Mouse (Mus musculus): ENCODE measurements around the gene Lcn6.
"Not testable (repeated sequence)": the region's sequence is repeated elsewhere in the genome, so short reads cannot be mapped to it uniquely, and the experiment has no call there.

Gene Lcn6

GRCm38 (mm10) chr2:25703706-25704105, 27.1 kb downstream of the Lcn6 start:
- DNase-seq (ENCODE audit: low read depth): no peak

DNA sequence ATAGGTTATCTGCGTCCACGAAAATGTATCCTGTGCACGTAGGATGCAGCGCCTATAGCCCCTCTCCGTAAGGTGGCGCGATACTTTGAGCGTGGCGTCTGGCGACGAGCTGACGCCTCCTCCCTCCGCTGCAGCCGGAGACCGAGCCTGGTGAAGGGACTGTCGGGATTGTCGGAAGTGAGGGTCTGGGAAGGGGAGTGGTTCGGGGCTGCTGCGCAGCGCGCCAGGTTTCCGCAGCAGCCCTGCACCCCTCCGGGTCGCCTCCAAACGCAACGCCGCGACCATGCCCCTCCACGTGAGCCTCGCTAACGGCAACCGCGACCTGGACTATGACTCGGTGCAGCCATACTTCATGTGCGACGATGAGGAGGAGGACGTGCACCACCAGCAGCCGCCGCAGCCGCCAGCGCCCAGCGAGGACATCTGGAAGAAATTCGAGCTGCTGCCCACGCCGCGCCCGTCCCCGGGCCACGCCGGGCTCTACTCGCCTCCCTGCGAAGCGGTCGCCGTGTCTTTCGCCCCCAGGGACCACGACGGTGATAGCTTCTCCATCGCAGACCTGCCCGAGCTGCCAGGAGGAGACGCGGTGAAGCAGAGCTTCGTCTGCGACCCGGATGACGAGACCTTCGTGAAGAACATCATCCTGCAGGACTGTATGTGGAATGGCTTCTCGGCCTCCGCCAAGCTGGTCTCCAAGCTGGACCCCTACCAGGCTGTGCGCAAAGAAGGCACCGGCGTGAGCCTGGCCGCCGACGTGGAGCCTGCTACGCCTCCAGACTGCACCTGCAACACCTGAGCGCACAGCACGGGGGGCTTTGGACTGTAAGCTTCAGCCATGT, 30.3 kb downstream of the Lcn6 start, which contains the start of gene Bmyc:
TSS of gene Bmyc (plus strand) at position 97 of the 839 bp plus-strand sequence.
- peak; percentile 52 for DNase-seq (ENCODE audit: low read depth)

DNA sequence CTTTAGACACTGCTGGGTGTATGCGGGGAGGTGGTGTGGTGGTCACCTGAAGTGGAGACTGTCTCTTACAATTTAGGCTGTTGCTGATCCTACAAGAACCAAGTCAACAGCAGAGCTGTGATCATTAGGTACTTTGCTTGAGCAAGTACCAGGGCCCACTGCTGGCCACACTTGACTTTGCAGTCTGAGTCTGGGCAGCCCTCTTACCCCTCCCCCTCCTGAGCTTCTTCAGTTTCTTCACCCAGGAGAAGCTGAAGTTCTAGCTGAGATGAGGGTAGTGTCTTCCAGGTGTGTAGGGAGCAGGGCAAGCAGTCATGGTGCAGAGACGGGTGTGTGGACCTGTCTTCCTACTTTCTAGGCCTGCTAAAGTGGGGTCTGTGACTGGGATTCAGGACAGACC, 31.5 kb downstream of the Lcn6 start:
- no peak for DNase-seq (ENCODE audit: low read depth)

- not testable (repeated sequence) for DNase-seq (ENCODE audit: low read depth)
Measured at GRCm38 (mm10) chr2:25709056-25709455, 32.5 kb downstream of the Lcn6 start.

DNA sequence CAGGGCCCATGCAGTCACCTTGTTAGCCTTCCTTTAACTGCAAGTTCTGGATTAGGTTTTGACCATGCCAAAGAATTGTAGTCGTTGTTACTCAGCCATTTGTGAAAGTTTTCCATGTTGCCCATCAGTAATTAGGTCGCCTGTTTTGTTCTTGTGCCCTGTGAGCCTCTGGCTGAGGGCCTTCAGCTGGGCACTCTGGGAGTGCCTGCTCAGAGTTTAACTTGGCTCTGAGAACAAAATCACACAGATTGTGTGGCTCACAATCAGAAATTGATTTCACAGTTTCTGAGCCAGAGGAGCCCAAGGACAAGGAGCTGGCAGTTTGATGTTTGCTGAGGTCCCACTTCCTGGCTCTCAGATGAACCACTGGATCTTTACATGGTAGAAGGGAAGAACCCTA, 33.2 kb downstream of the Lcn6 start:
- DNase-seq (ENCODE audit: low read depth): not testable (repeated sequence)

GRCm38 (mm10) chr2:25711641-25712040, 35.1 kb downstream of the Lcn6 start:
- DNase-seq (ENCODE audit: low read depth): not testable (repeated sequence)

DNA sequence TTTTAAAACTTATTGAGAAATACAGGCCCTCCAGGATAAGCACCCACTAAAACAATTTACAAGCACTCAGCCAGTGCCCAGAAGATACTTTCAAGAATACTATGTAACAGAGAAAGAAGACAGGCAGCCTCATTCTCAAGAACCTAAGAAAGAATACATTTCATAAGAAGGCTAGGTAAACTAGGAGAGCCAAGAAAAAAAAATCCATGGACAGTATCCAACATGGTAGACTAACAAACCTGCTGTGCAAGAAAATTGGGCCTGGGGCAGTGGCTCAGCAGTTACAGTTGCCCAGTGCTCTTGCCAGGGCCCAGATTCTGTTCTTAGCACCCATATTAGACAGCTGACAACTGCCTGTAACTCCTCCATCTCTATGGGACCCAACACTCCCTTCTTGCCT, 40.6 kb downstream of the Lcn6 start:
- DNase-seq (ENCODE audit: low read depth): no peak

Measured in c-Kit-positive CD71-negative TER-119-negative erythroid progenitor cells, embryonic 14.5 days (primary cell).